Mouse (Mus musculus) fibroblast of lung, adult 2 months (primary cell): ENCODE results near the gene Ubald2.
"Not testable (repeated sequence)": the region's sequence is repeated elsewhere in the genome, so short reads cannot be mapped to it uniquely, and the experiment has no call there.

ENCODE experiments used
- DNase-seq: peaks from one replicate; pipeline ENCODE4 v3.0.0-alpha.2; 2011; ENCODE audit warnings: low read depth

Ubald2 gene

DNA sequence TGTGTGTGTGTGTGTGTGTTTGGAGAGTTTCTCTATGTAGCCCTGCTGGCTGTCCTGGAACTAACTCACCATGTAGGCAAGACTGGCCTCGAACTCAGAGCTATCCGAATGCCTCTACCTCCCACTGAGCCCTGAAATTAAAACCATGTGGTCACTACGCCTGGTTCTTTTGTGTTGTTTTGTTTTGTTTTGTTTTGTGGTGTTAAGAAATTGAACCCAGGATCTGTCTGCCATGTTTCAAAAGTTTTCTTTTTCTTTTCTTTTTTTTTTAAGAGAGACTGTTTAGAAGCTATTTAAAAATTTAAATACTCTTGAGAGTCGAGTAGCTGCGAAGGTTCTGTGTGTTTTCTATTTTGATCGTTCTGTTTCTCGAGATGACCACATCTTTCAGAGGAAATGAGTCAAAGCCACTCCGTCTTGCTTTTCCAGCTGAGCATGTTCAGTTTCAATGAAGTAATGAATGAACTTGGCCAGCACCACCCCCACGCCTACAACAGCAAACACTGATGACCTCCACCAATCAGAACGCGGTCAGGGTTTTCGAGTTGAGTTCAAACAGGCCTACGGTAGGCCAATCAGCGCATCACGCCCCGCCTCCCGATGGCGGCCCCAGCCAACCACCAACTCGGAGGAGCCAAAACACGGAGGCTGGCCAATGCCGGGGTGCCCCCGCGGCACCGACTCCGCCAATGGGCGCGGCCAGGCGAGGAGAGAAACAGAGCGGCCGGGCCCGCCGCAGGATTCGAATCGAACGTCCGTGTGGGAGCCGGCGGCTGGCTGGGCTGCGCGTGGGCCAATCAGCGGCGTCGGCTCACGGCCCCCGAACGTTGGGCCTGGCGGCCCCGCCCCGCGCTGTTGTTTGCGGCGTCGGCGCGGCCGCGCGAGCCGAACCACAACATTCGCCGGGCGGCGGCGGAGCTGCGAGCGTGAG is at the start of gene Ubald2:
Gene Ubald2, plus strand, starts transcription at position 739 of the 931 bp plus-strand sequence.
- DNase-seq = peak; percentile 100

GRCm38 (mm10) chr11:116384171-116384570 is 49.7 kb upstream of the Ubald2 start:
- no peak for DNase-seq

DNA sequence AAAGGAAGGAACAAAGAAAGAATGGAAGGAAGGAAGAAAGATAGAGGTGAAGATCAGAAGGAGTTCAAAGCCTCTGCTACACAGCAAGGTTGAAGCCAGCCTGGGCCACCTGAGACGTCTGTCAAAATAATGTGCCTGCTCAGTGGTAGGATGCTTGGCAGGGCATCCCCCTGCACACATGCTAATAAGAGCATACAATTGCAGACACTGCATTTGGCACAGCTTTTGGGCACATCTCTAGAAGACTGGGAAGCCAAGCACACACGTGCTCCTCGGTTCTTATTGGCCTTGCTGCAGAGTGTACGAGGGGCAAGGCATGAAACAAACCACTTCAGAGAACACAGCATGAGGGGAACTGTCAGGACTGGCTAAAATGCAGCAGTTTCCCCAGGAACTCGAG is 47.9 kb upstream of the Ubald2 start:
- no peak for DNase-seq

- DNase-seq = no peak
These were observed 46.5 kb upstream of the Ubald2 start for GRCm38 (mm10) chr11:116387086-116388071.

- DNase-seq = no peak
These were observed 44.9 kb upstream of the Ubald2 start for GRCm38 (mm10) chr11:116388841-116389480.

GRCm38 (mm10) chr11:116394769-116395168 is 39.1 kb upstream of the Ubald2 start:
- DNase-seq = no peak

DNA sequence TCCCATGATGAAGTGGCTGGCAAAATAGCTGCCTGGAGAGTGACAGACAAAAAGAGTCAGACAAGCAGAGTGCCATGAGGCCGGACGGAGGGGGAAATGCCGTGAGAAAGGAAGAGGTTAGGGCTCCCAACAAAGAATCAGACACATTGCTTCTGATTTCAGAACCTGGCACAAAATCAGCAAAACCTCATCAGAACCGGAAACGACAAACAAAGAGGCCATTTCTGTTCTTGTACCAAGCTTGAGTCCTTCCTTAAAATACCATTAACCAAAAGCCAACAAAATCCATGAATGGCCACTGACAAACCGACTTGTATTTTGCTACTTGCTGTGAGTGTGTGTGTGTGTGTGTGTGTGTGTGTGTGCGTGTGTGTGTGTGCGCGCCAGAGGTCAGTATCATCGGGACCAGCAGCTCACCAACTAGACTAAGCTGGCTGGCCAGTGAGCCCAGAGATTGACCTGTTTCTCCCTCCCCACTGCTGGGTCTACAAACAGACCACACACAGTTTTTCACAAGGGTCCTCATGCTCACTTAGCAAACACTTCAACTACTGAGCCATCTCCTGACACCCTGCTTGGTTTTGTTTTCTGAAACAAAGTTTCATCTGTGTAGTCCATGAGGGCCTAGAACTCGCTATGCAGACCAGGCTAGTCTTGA is 37.5 kb upstream of the Ubald2 start:
- no peak for DNase-seq

DNA sequence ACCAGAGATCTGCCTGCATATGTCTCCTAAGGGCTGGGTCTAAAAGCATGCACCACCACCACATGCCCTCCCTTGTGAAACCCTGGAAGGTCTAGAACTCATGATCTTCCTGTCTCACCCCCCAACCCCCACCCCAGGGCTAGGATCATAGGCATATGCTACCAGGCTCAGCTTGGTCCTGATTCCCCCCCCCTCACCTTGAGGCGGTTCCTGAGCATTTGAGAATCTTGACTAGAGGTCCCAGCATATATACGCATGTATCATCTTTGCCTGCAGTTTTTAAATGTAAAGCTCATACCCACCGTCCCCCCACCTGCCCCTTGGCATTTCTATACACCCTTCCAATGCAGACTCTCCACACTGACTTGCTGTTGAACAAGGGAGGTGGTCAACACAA is 37.0 kb upstream of the Ubald2 start:
- no peak for DNase-seq

DNA sequence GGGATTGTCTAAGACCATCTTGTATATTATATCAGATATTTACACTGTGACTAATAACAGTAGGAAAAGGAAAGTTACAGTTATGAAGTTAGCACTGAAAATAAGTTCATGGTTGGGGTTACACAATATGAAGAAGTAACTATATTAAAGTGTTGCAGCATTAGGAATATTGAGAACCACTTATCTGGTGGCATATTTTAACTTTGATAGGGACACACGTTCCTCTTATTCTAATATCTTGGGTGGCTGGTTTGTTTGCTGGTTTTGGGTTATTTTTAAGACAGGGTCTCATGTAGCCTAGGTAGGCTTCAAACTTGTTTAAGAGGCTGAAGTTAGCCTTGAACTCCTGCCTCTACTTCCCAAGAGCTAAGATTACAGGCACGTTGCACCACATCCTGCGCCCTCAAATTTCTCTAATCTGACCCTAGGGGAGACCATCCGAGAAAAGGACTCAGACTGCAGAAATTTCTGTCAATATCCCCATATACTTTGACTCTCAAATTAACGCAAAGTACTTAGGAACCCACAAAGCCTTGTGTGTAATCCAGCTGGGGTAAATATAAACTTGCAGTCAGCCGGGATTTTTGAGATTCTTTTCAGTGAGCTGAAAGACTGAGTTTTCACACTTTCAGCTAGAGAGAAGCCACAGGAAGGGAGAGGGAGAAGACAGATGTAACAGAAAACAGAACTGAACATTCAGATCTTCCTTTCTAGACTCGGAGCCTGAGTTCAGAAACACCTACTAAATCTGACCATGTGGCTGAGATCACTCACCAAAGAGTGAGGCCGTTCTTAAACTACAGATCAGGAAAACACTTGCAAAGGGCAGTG is 36.2 kb upstream of the Ubald2 start:
- no peak for DNase-seq

GRCm38 (mm10) chr11:116398348-116398677 is 35.6 kb upstream of the Ubald2 start:
- DNase-seq = no peak

DNA sequence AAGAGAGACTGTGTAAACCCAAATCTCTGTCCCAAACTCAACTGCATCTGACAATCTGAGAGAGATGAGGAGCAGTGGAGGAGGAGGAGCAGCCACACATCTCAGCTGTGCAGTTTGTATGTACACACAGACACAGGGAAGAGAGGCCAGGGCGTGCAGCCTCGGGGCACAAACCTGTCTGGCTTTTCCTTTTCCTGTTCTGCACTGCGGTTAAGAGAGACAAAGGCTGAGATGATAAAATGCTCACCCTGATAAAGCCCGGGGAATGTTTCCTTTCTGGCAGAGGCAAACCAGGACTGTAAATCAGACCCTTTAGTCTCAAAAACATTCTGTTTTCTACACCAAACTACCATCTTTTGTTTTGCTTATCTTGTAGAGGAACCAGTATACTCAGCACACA is 33.3 kb upstream of the Ubald2 start:
- no peak for DNase-seq

- no peak for DNase-seq
These were observed 28.3 kb upstream of the Ubald2 start for GRCm38 (mm10) chr11:116405601-116406000.

DNA sequence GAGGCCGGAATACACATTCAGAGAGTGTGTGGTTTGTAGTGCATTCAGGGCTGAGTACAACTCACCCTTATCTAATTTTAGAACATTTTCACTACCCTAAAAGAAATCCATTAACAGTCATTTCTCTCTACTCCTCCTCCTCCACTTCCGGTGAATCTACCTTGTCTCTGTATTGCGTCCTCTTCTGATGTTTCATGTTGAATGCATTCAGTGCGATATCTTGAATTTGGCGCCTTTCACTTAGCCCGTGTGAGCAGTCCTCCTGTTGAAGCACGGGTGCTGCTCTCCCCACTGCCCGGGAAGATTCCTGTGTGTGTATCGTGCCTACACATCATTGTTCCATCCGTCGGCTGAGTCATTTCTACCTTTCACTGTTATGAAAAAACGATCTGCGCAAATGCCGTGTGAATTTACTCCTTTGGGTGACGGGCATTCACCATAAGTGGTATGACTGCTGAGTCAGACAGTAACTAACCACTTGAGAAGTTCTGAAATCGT is 27.6 kb upstream of the Ubald2 start:
- DNase-seq = no peak

DNA sequence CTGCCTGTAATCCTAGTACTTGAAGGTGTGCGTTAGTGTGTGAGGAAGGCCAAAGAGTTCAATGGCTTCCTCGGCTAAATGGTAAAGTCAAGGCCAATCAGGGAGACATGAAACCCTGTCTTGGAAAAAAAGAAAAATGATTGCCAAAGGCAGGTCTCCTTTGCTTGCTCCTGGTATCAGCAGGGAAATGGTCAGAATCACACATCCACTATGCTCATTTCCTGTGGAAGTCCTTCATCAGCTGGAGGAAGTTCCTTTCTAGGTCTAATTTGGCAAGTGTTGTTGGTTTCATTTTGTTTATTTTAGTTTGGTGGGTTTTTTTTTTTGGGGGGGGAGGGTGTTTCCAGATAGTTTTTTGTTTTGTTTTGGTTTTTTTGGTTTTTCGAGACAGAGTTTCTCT is 24.9 kb upstream of the Ubald2 start:
- DNase-seq = no peak

- DNase-seq = not testable (repeated sequence)
These were observed 23.5 kb upstream of the Ubald2 start for GRCm38 (mm10) chr11:116410415-116410814.

DNA sequence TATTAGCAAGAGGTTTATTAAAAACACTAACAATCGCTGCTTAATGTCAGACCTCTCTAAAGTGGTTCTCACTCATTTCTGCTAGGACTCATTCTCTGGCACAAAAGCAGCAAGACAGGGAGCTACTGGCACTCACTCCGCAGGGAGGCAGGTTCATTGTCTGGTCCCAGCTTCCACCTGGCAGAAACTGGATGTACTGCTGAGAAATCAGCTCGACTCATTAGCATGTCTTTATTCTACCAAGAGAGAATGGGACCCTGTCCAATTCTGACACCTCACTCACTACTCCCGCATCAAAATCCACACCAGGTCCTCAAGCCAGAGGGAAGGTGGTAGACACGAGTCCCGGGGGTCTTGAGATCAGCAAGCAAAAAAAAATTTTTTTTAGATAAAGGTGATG is 22.3 kb upstream of the Ubald2 start:
- DNase-seq = no peak

- no peak for DNase-seq
These were observed 21.7 kb upstream of the Ubald2 start for GRCm38 (mm10) chr11:116412028-116412827.

GRCm38 (mm10) chr11:116412904-116413630 is 20.8 kb upstream of the Ubald2 start, which contains the start of gene Rnf157:
Gene Rnf157, minus strand, starts transcription at chr11:116413032.
- no peak for DNase-seq

DNA sequence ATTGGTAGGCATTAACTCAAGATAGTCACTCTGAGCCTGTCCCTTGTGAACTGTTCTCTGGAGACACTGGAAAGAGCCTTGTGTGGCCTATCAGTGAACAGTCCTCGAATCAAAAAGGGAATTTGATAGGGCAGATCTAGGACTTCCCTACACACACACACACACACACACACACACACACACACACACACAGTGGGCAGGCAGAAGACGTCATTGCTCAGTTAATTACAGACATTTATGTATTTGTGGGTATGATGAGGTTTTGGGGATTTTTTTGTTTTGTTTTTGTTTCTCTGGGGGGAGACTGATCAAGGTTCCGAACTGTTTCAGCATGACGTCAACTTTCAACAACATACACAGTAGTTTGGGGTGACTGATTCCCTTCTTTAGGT is 20.3 kb upstream of the Ubald2 start:
- no peak for DNase-seq
